Mouse (Mus musculus) hindbrain, embryonic 15.5 days (tissue): ENCODE results near the gene Srrm1. TPM values are rescaled to one million over a fixed set of nuclear protein-coding genes. Genes with fewer than 3 reads are reported as not detected.

Source experiments
- polyA plus RNA-seq: library from polyadenylated mRNA; unstranded; fragments of >200 nt; fragmentation: Nextera tagmentation; extraction: Ambion mirVana; gene quantifications from 2 replicates; pipeline ENCODE4 v1.2.1, GENCODE M21; 2015

The Srrm1 gene
- polyA plus RNA-seq, 1 experiment from 2014 or later, result 170 TPM

Other genes with a start within 250 kb of the Srrm1 start
- 0.04 and 0.05 TPM in 2 replicates for gene Runx3, start 232.7 kb downstream of the Srrm1 start, polyA plus RNA-seq
- 67.1 and 73.3 TPM in 2 replicates for gene Clic4, start 80.5 kb downstream of the Srrm1 start, polyA plus RNA-seq
- 0.37 and 1.00 TPM in 2 replicates for gene Ncmap, start 44.9 kb upstream of the Srrm1 start, polyA plus RNA-seq
- 52.0 TPM in 2 replicates for gene Rcan3, start 80.5 kb upstream of the Srrm1 start, polyA plus RNA-seq
- gene Stpg1, start 141.5 kb upstream of the Srrm1 start, polyA plus RNA-seq, result 0.34 and 0.56 TPM in 2 replicates
- 8.1 and 9.6 TPM in 2 replicates for gene Nipal3, start 141.7 kb upstream of the Srrm1 start, polyA plus RNA-seq
- gene Grhl3, start 220.3 kb upstream of the Srrm1 start, polyA plus RNA-seq, result 1.1 and 1.8 TPM in 2 replicates